Mouse (Mus musculus): ENCODE measurements around the gene Fhl2.
A peak's percentile ranks its signal among the peaks of the same experiment; 100 is the strongest.
"Not testable (repeated sequence)": the region's sequence is repeated elsewhere in the genome, so short reads cannot be mapped to it uniquely, and the experiment has no call there.

The Fhl2 gene

GRCm38 (mm10) chr1:43192471-43192870 is 4.3 kb downstream of the Fhl2 start:
- no peak for DNase-seq (ENCODE audit: low read depth, low spot score)

GRCm38 (mm10) chr1:43191078-43191477 is 5.7 kb downstream of the Fhl2 start:
- DNase-seq (ENCODE audit: low read depth, low spot score) = no peak

- not testable (repeated sequence) for DNase-seq (ENCODE audit: low read depth, low spot score)
Observed at GRCm38 (mm10) chr1:43188893-43189292, 7.9 kb downstream of the Fhl2 start.

- DNase-seq (ENCODE audit: low read depth, low spot score) = peak; percentile 79
Observed at GRCm38 (mm10) chr1:43186334-43186733, 10.4 kb downstream of the Fhl2 start.

- DNase-seq (ENCODE audit: low read depth, low spot score) = no peak
Observed at GRCm38 (mm10) chr1:43180912-43181311, 15.9 kb downstream of the Fhl2 start.

- no peak for DNase-seq (ENCODE audit: low read depth, low spot score)
Observed at GRCm38 (mm10) chr1:43178780-43179179, 18.0 kb downstream of the Fhl2 start.

GRCm38 (mm10) chr1:43178378-43178777 is 18.4 kb downstream of the Fhl2 start:
- DNase-seq (ENCODE audit: low read depth, low spot score) = no peak

GRCm38 (mm10) chr1:43173283-43174226 is 23.2 kb downstream of the Fhl2 start:
- no peak for DNase-seq (ENCODE audit: low read depth, low spot score)

- peak; percentile 21 for DNase-seq (ENCODE audit: low read depth, low spot score)
Observed at GRCm38 (mm10) chr1:43171816-43172215, 25.0 kb downstream of the Fhl2 start.

GRCm38 (mm10) chr1:43171093-43171492 is 25.7 kb downstream of the Fhl2 start:
- DNase-seq (ENCODE audit: low read depth, low spot score) = no peak

- DNase-seq (ENCODE audit: low read depth, low spot score) = no peak
Observed at GRCm38 (mm10) chr1:43169661-43170060, 27.1 kb downstream of the Fhl2 start.

- DNase-seq (ENCODE audit: low read depth, low spot score) = no peak
Observed at GRCm38 (mm10) chr1:43169227-43169626, 27.6 kb downstream of the Fhl2 start.

GRCm38 (mm10) chr1:43168618-43169017 is 28.2 kb downstream of the Fhl2 start:
- no peak for DNase-seq (ENCODE audit: low read depth, low spot score)

- peak; percentile 46 for DNase-seq (ENCODE audit: low read depth, low spot score)
Observed at GRCm38 (mm10) chr1:43168026-43168425, 28.8 kb downstream of the Fhl2 start.

- no peak for DNase-seq (ENCODE audit: low read depth, low spot score)
Observed at GRCm38 (mm10) chr1:43164582-43164981, 32.2 kb downstream of the Fhl2 start.

- DNase-seq (ENCODE audit: low read depth, low spot score) = peak; percentile 30
Observed at GRCm38 (mm10) chr1:43163467-43164418, 33.0 kb downstream of the Fhl2 start.

- DNase-seq (ENCODE audit: low read depth, low spot score) = no peak
Observed at GRCm38 (mm10) chr1:43163084-43163466, 33.7 kb downstream of the Fhl2 start.

- no peak for DNase-seq (ENCODE audit: low read depth, low spot score)
Observed at GRCm38 (mm10) chr1:43162394-43162793, 34.4 kb downstream of the Fhl2 start.

GRCm38 (mm10) chr1:43159429-43159828 is 37.4 kb downstream of the Fhl2 start:
- no peak for DNase-seq (ENCODE audit: low read depth, low spot score)

- no peak for DNase-seq (ENCODE audit: low read depth, low spot score)
Observed at GRCm38 (mm10) chr1:43157907-43158306, 38.9 kb downstream of the Fhl2 start.

- no peak for DNase-seq (ENCODE audit: low read depth, low spot score)
Observed at GRCm38 (mm10) chr1:43154491-43154890, 42.3 kb downstream of the Fhl2 start.

GRCm38 (mm10) chr1:43153538-43153937 is 43.2 kb downstream of the Fhl2 start:
- no peak for DNase-seq (ENCODE audit: low read depth, low spot score)

Data from R1 (cell line).